Mouse (Mus musculus) E14TG2a.4 (cell line): ENCODE results near the gene Tpst2.

Source experiments
- H3K27me3 ChIP-seq: 2 replicates; pipeline ENCODE4 v1.6.1; 2014; ENCODE audit warnings: low read length, control low read depth; ENCODE audit not compliant: insufficient read depth
- H3K36me3 ChIP-seq: 2 replicates; pipeline ENCODE4 v1.6.1; 2014; ENCODE audit warnings: low read length, control low read depth; ENCODE audit not compliant: insufficient read depth
- H3K4me1 ChIP-seq: replicated peaks from 2 replicates; pipeline ENCODE4 v1.6.1; 2014; ENCODE audit warnings: low read depth, low read length, control low read depth
- H3K4me3 ChIP-seq: replicated peaks from 2 replicates; pipeline ENCODE4 v1.5.1; 2014; ENCODE audit warnings: mild to moderate bottlenecking, low read length
- H3K9me3 ChIP-seq: 2 replicates; pipeline ENCODE4 v1.6.1; 2014; ENCODE audit warnings: low read length, control low read depth
- CTCF ChIP-seq: conservative IDR thresholded peaks from 2 replicates; pipeline ENCODE4 v1.5.1; 2014; ENCODE audit warnings: low read length
- NANOG ChIP-seq: IDR thresholded peaks from 2 replicates; pipeline ENCODE4 v1.6.1; 2014; ENCODE audit warnings: borderline replicate concordance, low read length, mixed read lengths
- POU5F1 ChIP-seq: IDR thresholded peaks from 2 replicates; pipeline ENCODE4 v1.6.1; 2014; ENCODE audit warnings: low read length, borderline replicate concordance

The Tpst2 gene

GRCm38 (mm10) chr5:112273746-112274463 is 2.6 kb upstream of the Tpst2 start:
- Histone ChIP-seq H3K4me3 (no peak overlapping the region), H3K9me3 (no peaks in the 10 kb centered on the region)
- TF ChIP-seq POU5F1 (no peak), NANOG (no peak), CTCF (no peak)

GRCm38 (mm10) chr5:112275021-112275804 is 1.3 kb upstream of the Tpst2 start:
- Histone ChIP-seq H3K9me3 (no peaks in the 10 kb centered on the region), H3K36me3 (no peaks in the 10 kb centered on the region; the same call in 1 of the 2 replicates), H3K4me3 (peak overlapping the region; percentile 79), H3K4me1 (peaks cover 58% of the 10 kb centered on the region), H3K27me3 (peaks cover 25% of the 10 kb centered on the region)
- no peak for TF ChIP-seq POU5F1
- no peak for TF ChIP-seq NANOG
- no peak for TF ChIP-seq CTCF

More at GRCm38 (mm10) chr5:112273746-112274463, 2.6 kb upstream of the Tpst2 start:
- Histone ChIP-seq H3K4me1 (peaks cover 53% of the 10 kb centered on the region), H3K36me3 (no peaks in the 10 kb centered on the region; the same call in 1 of the 2 replicates), H3K27me3 (peaks cover 36% of the 10 kb centered on the region)

GRCm38 (mm10) chr5:112276907-112277348 is 437 bp downstream of the Tpst2 start:
- H3K36me3 ChIP-seq = no peaks in the 10 kb centered on the region; the same call in 1 of the 2 replicates
- no peaks in the 10 kb centered on the region for H3K9me3 ChIP-seq
- H3K27me3 ChIP-seq = peaks cover 13% of the 10 kb centered on the region; the same call in 1 of the 2 replicates
- H3K4me3 ChIP-seq = peak overlapping the region; percentile 87
- TF ChIP-seq POU5F1 (no peak), NANOG (no peak), CTCF (no peak)
- H3K4me1 ChIP-seq = peaks cover 63% of the 10 kb centered on the region

- H3K36me3 ChIP-seq = no peaks in the 10 kb centered on the region; the same call in 1 of the 2 replicates
- H3K4me1 ChIP-seq = peaks cover 65% of the 10 kb centered on the region
- TF ChIP-seq CTCF (no peak), POU5F1 (no peak), NANOG (no peak)
- H3K4me3 ChIP-seq = peak overlapping the region; percentile 87; the same call in 1 of the 2 replicates
- H3K27me3 ChIP-seq = 0 out of 2 replicates have a peak, but pooled peaks cover 9% of the 10 kb centered on the region
- no peaks in the 10 kb centered on the region for H3K9me3 ChIP-seq
Measured at GRCm38 (mm10) chr5:112277906-112278470, 1.5 kb downstream of the Tpst2 start.

- 0 out of 2 replicates have a peak, but pooled peaks cover 5% of the 10 kb centered on the region for H3K27me3 ChIP-seq
Measured at GRCm38 (mm10) chr5:112279181-112280021, 2.9 kb downstream of the Tpst2 start.

GRCm38 (mm10) chr5:112280151-112280550 is 3.7 kb downstream of the Tpst2 start:
- no peak for TF ChIP-seq CTCF
- TF ChIP-seq POU5F1 = no peak
- no peak for TF ChIP-seq NANOG
- peaks cover 87% of the 10 kb centered on the region for H3K4me1 ChIP-seq
- H3K4me3 ChIP-seq = peak overlapping the region; percentile 26; the same call in 1 of the 2 replicates
- no peaks in the 10 kb centered on the region; the same call in 1 of the 2 replicates for H3K36me3 ChIP-seq
- H3K27me3 ChIP-seq = no peaks in the 10 kb centered on the region
- H3K9me3 ChIP-seq = no peaks in the 10 kb centered on the region

More at GRCm38 (mm10) chr5:112279181-112280021, 2.9 kb downstream of the Tpst2 start:
- no peak overlapping the region for H3K4me3 ChIP-seq
- TF ChIP-seq POU5F1 (no peak), NANOG (no peak), CTCF (no peak)
- H3K4me1 ChIP-seq = peaks cover 79% of the 10 kb centered on the region
- no peaks in the 10 kb centered on the region; the same call in 1 of the 2 replicates for H3K36me3 ChIP-seq
- no peaks in the 10 kb centered on the region for H3K9me3 ChIP-seq

- Histone ChIP-seq H3K36me3 (peaks cover 4% of the 10 kb centered on the region; the same call in 1 of the 2 replicates), H3K4me3 (peak overlapping the region; percentile 26; the same call in 1 of the 2 replicates), H3K9me3 (no peaks in the 10 kb centered on the region), H3K27me3 (no peaks in the 10 kb centered on the region), H3K4me1 (peaks cover 89% of the 10 kb centered on the region)
- no peak for TF ChIP-seq NANOG
- no peak for TF ChIP-seq POU5F1
- TF ChIP-seq CTCF = no peak
Measured at GRCm38 (mm10) chr5:112280863-112281660, 4.6 kb downstream of the Tpst2 start.
